32 mouse cellular contexts compared by ENCODE assay signal in the genomic region with DNA sequence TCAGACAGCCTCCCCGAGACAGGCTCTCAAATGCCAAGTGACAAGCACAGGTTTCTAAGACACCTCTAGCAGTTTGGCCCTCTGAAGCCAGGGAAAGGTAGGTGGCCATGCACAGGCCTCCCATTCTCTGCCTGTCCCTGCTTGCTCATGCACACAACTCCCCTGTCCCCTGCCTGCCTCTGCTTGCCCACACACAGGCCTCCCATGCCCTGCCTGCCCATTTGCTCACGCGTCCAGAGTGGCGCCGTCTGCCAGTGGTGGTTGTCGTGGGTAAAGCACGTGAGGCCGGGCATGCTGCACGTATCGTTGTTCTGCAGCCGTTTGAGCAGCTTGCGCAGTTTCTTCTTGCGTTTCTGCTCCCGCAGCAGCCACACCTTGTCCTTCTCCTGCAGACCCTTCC.
A peak's percentile ranks its signal among the peaks of the same experiment; 100 is the strongest.
DNase-seq lines count a peak whose midpoint lies in the region; ATAC-seq lines count a peak whose summit lies in the region.
"Had no signal": no experiment of that assay in that cellular context is flagged by ENCODE, and none has a peak within 500 bp of the region (broad histone marks: within the 10 kb centered on the region; RNA-seq: fewer than 3 reads in every experiment).

No protein-coding gene starts in this region.

- H3K4me2 ChIP-seq in hindbrain, embryonic 13.5 days = no peak overlapping the region
- H3K4me2 ChIP-seq: embryonic facial prominence, embryonic 12.5 days; forebrain, embryonic 15.5 days; hindbrain, embryonic 12.5 days; kidney, embryonic 15.5 days; limb, embryonic 15.5 days; liver, embryonic 13.5 days; midbrain, embryonic 11.5 days; neural tube, embryonic 12.5 days had no signal

- intact Hi-C loops in heart, postnatal 25 days (cut with DNase I) = no loop called here

- no peak for DNase-seq in heart, embryonic 10.5 days (ENCODE audit: low spot score)
- no peak for DNase-seq in heart, postnatal 25 days (ENCODE audit: low spot score)
- no peak for DNase-seq in hindbrain, embryonic 10.5 days (ENCODE audit: low spot score)
- DNase-seq in embryonic facial prominence, embryonic 10.5 days (ENCODE audit: low spot score) = no peak
- DNase-seq in ovary, postnatal 10 days (ENCODE audit: low spot score) = no peak
- DNase-seq: adrenal gland, postnatal 10 days; cerebellum, adult 9-10 months; cerebellum, postnatal 36 days; kidney, adult 11 months; kidney, postnatal 36 days; liver, embryonic 13.5 days; lung, adult 18-20 months; lung, postnatal 4 days; thymus, adult 18-20 months; thymus, postnatal 25 days had no signal

- 92% methylated on average over 14 of the region's 14 CpGs for WGBS in heart, embryonic 10.5 days
- 94% methylated on average over 14 of the region's 14 CpGs for WGBS in hindbrain, embryonic 10.5 days
- 96% methylated on average over 14 of the region's 14 CpGs for WGBS in hindbrain, embryonic 13.5 days
- 93% methylated on average over 14 of the region's 14 CpGs for WGBS in embryonic facial prominence, embryonic 10.5 days

- peak overlapping the region; percentile 89; the same call in 1 of the 2 replicates for H3K27ac ChIP-seq in heart, embryonic 10.5 days
- 0 out of 2 replicates have a peak overlapping the region, but pooled peaks have one; percentile 25 for H3K27ac ChIP-seq in hindbrain, embryonic 10.5 days
- no peak overlapping the region for H3K27ac ChIP-seq in hindbrain, embryonic 13.5 days
- H3K27ac ChIP-seq in embryonic facial prominence, embryonic 10.5 days (replicated peaks) = peak overlapping the region; percentile 61
- H3K27ac ChIP-seq: embryonic facial prominence, embryonic 12.5 days; forebrain, embryonic 15.5 days; hindbrain, embryonic 12.5 days; layer of hippocampus, adult 2 months; limb, embryonic 10.5 days; liver, embryonic 13.5 days; neural tube, embryonic 12.5 days had no signal

- no peak overlapping the region for H3K9ac ChIP-seq in hindbrain, embryonic 13.5 days
- H3K9ac ChIP-seq: embryonic facial prominence, embryonic 12.5 days; forebrain, embryonic 15.5 days; hindbrain, embryonic 12.5 days; kidney, embryonic 15.5 days; limb, embryonic 15.5 days; liver, embryonic 13.5 days; neural tube, embryonic 12.5 days had no signal

- H3K9me3 ChIP-seq in heart, embryonic 10.5 days = no peaks in the 10 kb centered on the region
- no peaks in the 10 kb centered on the region for H3K9me3 ChIP-seq in hindbrain, embryonic 10.5 days
- no peaks in the 10 kb centered on the region for H3K9me3 ChIP-seq in hindbrain, embryonic 13.5 days
- no peaks in the 10 kb centered on the region for H3K9me3 ChIP-seq in embryonic facial prominence, embryonic 10.5 days
- H3K9me3 ChIP-seq in megakaryocyte, embryonic 14.5 days = no peaks in the 10 kb centered on the region
- H3K9me3 ChIP-seq: embryonic facial prominence, embryonic 12.5 days; forebrain, embryonic 15.5 days; hindbrain, embryonic 12.5 days; kidney, embryonic 15.5 days; limb, embryonic 10.5 days; limb, embryonic 15.5 days; liver, embryonic 13.5 days; neural tube, embryonic 12.5 days had no signal

- peaks cover 86% of the 10 kb centered on the region for H3K36me3 ChIP-seq in heart, embryonic 10.5 days
- peaks cover 90% of the 10 kb centered on the region for H3K36me3 ChIP-seq in hindbrain, embryonic 10.5 days
- peaks cover 43% of the 10 kb centered on the region for H3K36me3 ChIP-seq in hindbrain, embryonic 13.5 days
- peaks cover 100% of the 10 kb centered on the region for H3K36me3 ChIP-seq in embryonic facial prominence, embryonic 10.5 days (replicated peaks)
- peaks cover 3% of the 10 kb centered on the region for H3K36me3 ChIP-seq in megakaryocyte, embryonic 14.5 days (replicated peaks; ENCODE audit: low read length)
- H3K36me3 ChIP-seq: forebrain, embryonic 15.5 days; liver, embryonic 13.5 days had no signal

- no peak for ATAC-seq in hindbrain, embryonic 13.5 days (ENCODE audit: low FRiP score)
- ATAC-seq in frontal cortex, adult (ENCODE audit: low TSS enrichment) = no peak
- ATAC-seq: forebrain, embryonic 15.5 days; inflammation-experienced regulatory T-cells, adult 6 months; lung, postnatal 0 days; midbrain, embryonic 16.5 days; Patski had no signal

- H3K4me3 ChIP-seq in heart, embryonic 10.5 days = no peak overlapping the region
- H3K4me3 ChIP-seq in hindbrain, embryonic 10.5 days = no peak overlapping the region
- H3K4me3 ChIP-seq in hindbrain, embryonic 13.5 days = no peak overlapping the region
- no peak overlapping the region for H3K4me3 ChIP-seq in embryonic facial prominence, embryonic 10.5 days
- peak overlapping the region; percentile 62 for H3K4me3 ChIP-seq in megakaryocyte, embryonic 14.5 days (replicated peaks)
- H3K4me3 ChIP-seq: embryonic facial prominence, embryonic 12.5 days; forebrain, embryonic 15.5 days; hindbrain, embryonic 12.5 days; kidney, embryonic 15.5 days; layer of hippocampus, adult 2 months; limb, embryonic 10.5 days; limb, embryonic 15.5 days; liver, embryonic 13.5 days; myocyte; neural tube, embryonic 12.5 days had no signal

- H3K27me3 ChIP-seq in heart, embryonic 10.5 days (ENCODE audit: insufficient read depth, poor library complexity, severe bottlenecking) = no peaks in the 10 kb centered on the region
- H3K27me3 ChIP-seq in hindbrain, embryonic 10.5 days (ENCODE audit: insufficient read depth, poor library complexity, severe bottlenecking) = no peaks in the 10 kb centered on the region
- no peaks in the 10 kb centered on the region for H3K27me3 ChIP-seq in hindbrain, embryonic 13.5 days
- no peaks in the 10 kb centered on the region for H3K27me3 ChIP-seq in embryonic facial prominence, embryonic 10.5 days (replicated peaks; ENCODE audit: low read depth, poor library complexity, severe bottlenecking)
- H3K27me3 ChIP-seq in megakaryocyte, embryonic 14.5 days (replicated peaks) = peaks cover 43% of the 10 kb centered on the region
- H3K27me3 ChIP-seq: embryonic facial prominence, embryonic 12.5 days; forebrain, embryonic 15.5 days; hindbrain, embryonic 12.5 days; kidney, embryonic 15.5 days; limb, embryonic 15.5 days; liver, embryonic 13.5 days; neural tube, embryonic 12.5 days; Patski had no signal

- peaks cover 66% of the 10 kb centered on the region for H3K4me1 ChIP-seq in heart, embryonic 10.5 days
- peaks cover 12% of the 10 kb centered on the region for H3K4me1 ChIP-seq in hindbrain, embryonic 10.5 days (replicated peaks)
- peaks cover 32% of the 10 kb centered on the region for H3K4me1 ChIP-seq in hindbrain, embryonic 13.5 days (replicated peaks)
- H3K4me1 ChIP-seq in embryonic facial prominence, embryonic 10.5 days = peaks cover 35% of the 10 kb centered on the region
- H3K4me1 ChIP-seq in megakaryocyte, embryonic 14.5 days = peaks cover 70% of the 10 kb centered on the region
- H3K4me1 ChIP-seq: embryonic facial prominence, embryonic 12.5 days; forebrain, embryonic 15.5 days had no signal
